Mouse (Mus musculus): Measurements from ENCODE around the gene Dmrta1.

DNA sequence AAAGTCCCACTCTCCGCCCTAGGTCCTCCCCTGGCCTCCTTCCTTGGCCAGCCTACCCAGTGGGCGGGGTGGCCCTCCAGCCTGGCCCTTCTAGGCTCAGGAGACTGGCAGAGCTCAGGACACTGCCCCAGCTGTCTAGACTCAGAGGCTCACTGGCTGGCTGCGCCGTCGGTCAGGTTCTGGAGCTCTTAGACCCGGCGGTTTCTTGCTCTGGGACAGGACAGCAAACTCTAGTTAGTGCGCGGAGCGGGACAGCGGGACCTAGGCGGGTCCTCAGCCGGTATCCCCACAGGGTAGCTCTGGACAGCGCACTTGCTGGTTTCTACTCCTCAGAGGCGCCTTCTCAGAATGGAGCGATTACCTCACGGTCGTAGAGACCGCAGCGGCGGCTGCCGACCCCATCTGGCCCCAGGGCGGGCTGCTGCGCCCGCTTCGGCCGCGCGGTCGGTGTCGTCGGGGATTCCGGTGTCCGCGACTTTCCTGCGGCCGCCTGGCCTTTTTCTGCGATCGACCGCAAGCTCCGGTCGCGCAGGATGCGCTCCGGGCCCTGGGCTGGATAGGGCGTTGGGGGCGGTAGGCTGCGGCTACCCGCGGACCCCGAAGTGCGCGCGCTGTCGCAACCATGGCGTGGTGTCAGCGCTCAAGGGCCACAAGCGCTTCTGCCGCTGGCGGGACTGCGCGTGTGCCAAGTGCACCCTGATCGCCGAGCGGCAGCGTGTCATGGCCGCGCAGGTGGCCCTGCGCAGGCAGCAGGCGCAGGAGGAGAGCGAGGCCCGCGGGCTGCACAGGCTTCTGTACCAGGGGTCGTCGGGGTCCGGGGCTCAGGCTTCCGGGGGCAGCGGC, 8.9 kb downstream of the Dmrta1 start:
- TF ChIP-seq CTCF (IDR thresholded peaks at IDR 0.05; ENCODE audit: extremely low read depth, insufficient read depth, insufficient read length, insufficient replicate concordance): no peak
- TF ChIP-seq POLR2A (IDR thresholded peaks at IDR 0.05; ENCODE audit: low read depth, low read length): no peak

Measured in spleen, adult 2 months (tissue).